Mouse (Mus musculus): ENCODE measurements around the gene Gm11146. TPM values are rescaled to one million over a fixed set of nuclear protein-coding genes. Genes with fewer than 3 reads are reported as not detected.

Gm11146 gene
- polyA plus RNA-seq (2015; fragmentation: Nextera tagmentation; extraction: Ambion mirVana): not detected in 2 replicates

GRCm38 (mm10) chr16:77601994-77602393 lies at the start of gene Gm11146:
TSS of gene Gm11146 (minus strand) at chr16:77602094.
- H3K9ac ChIP-seq: no peak within 1 kb of the TSS
- H3K4me3 ChIP-seq: no peak within 1 kb of the TSS
- ATAC-seq (ENCODE audit: insufficient number of reproducible peaks, low FRiP score, low TSS enrichment, low read depth): no peak
- H3K4me2 ChIP-seq: no peak within 1 kb of the TSS
- H3K27me3 ChIP-seq: no peaks in the 10 kb centered on the region
- WGBS: 84% methylated on average over 1 of the region's 1 CpGs
- no peak within 1 kb of the TSS for H3K27ac ChIP-seq
- no peaks in the 10 kb centered on the region for H3K4me1 ChIP-seq
- no peaks in the 10 kb centered on the region for H3K36me3 ChIP-seq
- no peaks in the 10 kb centered on the region for H3K9me3 ChIP-seq

GRCm38 (mm10) chr16:77650596-77650995 lies 48.7 kb upstream of the Gm11146 start:
- no peaks in the 10 kb centered on the region for H3K4me1 ChIP-seq
- no peaks in the 10 kb centered on the region for H3K27me3 ChIP-seq
- H3K4me3 ChIP-seq: no peak overlapping the region
- ATAC-seq (ENCODE audit: insufficient number of reproducible peaks, low FRiP score, low TSS enrichment, low read depth): no peak
- no peaks in the 10 kb centered on the region for H3K9me3 ChIP-seq
- H3K36me3 ChIP-seq: no peaks in the 10 kb centered on the region
- 65% methylated on average over 1 of the region's 1 CpGs for WGBS
- H3K4me2 ChIP-seq: no peak overlapping the region
- no peak overlapping the region for H3K27ac ChIP-seq
- no peak overlapping the region for H3K9ac ChIP-seq

GRCm38 (mm10) chr16:77649006-77649405 lies 47.1 kb upstream of the Gm11146 start:
- Histone ChIP-seq H3K27ac (no peak overlapping the region), H3K4me1 (0 out of 2 replicates have a peak, but pooled peaks cover 4% of the 10 kb centered on the region), H3K27me3 (no peaks in the 10 kb centered on the region), H3K36me3 (no peaks in the 10 kb centered on the region), H3K4me3 (no peak overlapping the region), H3K9me3 (no peaks in the 10 kb centered on the region), H3K9ac (no peak overlapping the region), H3K4me2 (no peak overlapping the region)
- ATAC-seq (ENCODE audit: insufficient number of reproducible peaks, low FRiP score, low TSS enrichment, low read depth): no peak
- WGBS: 68% methylated on average over 2 of the region's 2 CpGs

GRCm38 (mm10) chr16:77648181-77648580 lies 46.3 kb upstream of the Gm11146 start:
- no peak overlapping the region for H3K9ac ChIP-seq
- H3K27ac ChIP-seq: no peak overlapping the region
- H3K4me2 ChIP-seq: no peak overlapping the region
- H3K27me3 ChIP-seq: no peaks in the 10 kb centered on the region
- H3K36me3 ChIP-seq: no peaks in the 10 kb centered on the region
- H3K4me3 ChIP-seq: no peak overlapping the region
- H3K9me3 ChIP-seq: no peaks in the 10 kb centered on the region
- H3K4me1 ChIP-seq: peaks cover 4% of the 10 kb centered on the region; the same call in 1 of the 2 replicates
- ATAC-seq (ENCODE audit: insufficient number of reproducible peaks, low FRiP score, low TSS enrichment, low read depth): no peak
- 67% methylated on average over 2 of the region's 2 CpGs for WGBS

- no peak for ATAC-seq (ENCODE audit: insufficient number of reproducible peaks, low FRiP score, low TSS enrichment, low read depth)
- Histone ChIP-seq H3K9me3 (no peaks in the 10 kb centered on the region), H3K27ac (no peak overlapping the region), H3K4me2 (no peak overlapping the region), H3K4me1 (peaks cover 8% of the 10 kb centered on the region; the same call in 1 of the 2 replicates), H3K9ac (no peak overlapping the region), H3K36me3 (no peaks in the 10 kb centered on the region), H3K4me3 (no peak overlapping the region), H3K27me3 (no peaks in the 10 kb centered on the region)
- 86% methylated on average over 7 of the region's 7 CpGs for WGBS
These were observed 44.3 kb upstream of the Gm11146 start for GRCm38 (mm10) chr16:77646146-77646545.

GRCm38 (mm10) chr16:77644976-77645375 lies 43.1 kb upstream of the Gm11146 start:
- Histone ChIP-seq H3K36me3 (no peaks in the 10 kb centered on the region), H3K27me3 (no peaks in the 10 kb centered on the region), H3K27ac (no peak overlapping the region), H3K4me2 (no peak overlapping the region), H3K9me3 (no peaks in the 10 kb centered on the region), H3K4me1 (peaks cover 8% of the 10 kb centered on the region; the same call in 1 of the 2 replicates), H3K9ac (no peak overlapping the region), H3K4me3 (no peak overlapping the region)
- no peak for ATAC-seq (ENCODE audit: insufficient number of reproducible peaks, low FRiP score, low TSS enrichment, low read depth)
- WGBS: 40% methylated on average over 1 of the region's 1 CpGs

GRCm38 (mm10) chr16:77643871-77644720 lies 42.2 kb upstream of the Gm11146 start:
- peak overlapping the region; percentile 52 for H3K4me3 ChIP-seq
- ATAC-seq (ENCODE audit: insufficient number of reproducible peaks, low FRiP score, low TSS enrichment, low read depth): peak; percentile 82; the same call in 1 of the 2 replicates
- peak overlapping the region; percentile 65 for H3K27ac ChIP-seq
- whole genome bisulfite sequencing: 1% methylated on average over 31 of the region's 31 CpGs
- no peaks in the 10 kb centered on the region for H3K27me3 ChIP-seq
- H3K4me1 ChIP-seq: peaks cover 8% of the 10 kb centered on the region; the same call in 1 of the 2 replicates
- peak overlapping the region; percentile 43 for H3K9ac ChIP-seq
- H3K36me3 ChIP-seq: no peaks in the 10 kb centered on the region
- peak overlapping the region; percentile 76 for H3K4me2 ChIP-seq
- H3K9me3 ChIP-seq: no peaks in the 10 kb centered on the region

GRCm38 (mm10) chr16:77643036-77643870 lies 41.4 kb upstream of the Gm11146 start:
- 58% methylated on average over 14 of the region's 14 CpGs for WGBS
- Histone ChIP-seq H3K9me3 (no peaks in the 10 kb centered on the region), H3K9ac (no peak overlapping the region), H3K4me1 (peaks cover 8% of the 10 kb centered on the region; the same call in 1 of the 2 replicates), H3K36me3 (no peaks in the 10 kb centered on the region), H3K27me3 (no peaks in the 10 kb centered on the region), H3K4me3 (peak overlapping the region; percentile 52), H3K4me2 (peak overlapping the region; percentile 76), H3K27ac (peak overlapping the region; percentile 65)
- no peak for ATAC-seq (ENCODE audit: insufficient number of reproducible peaks, low FRiP score, low TSS enrichment, low read depth)

- 11% methylated on average over 6 of the region's 6 CpGs for WGBS
- H3K36me3 ChIP-seq: no peaks in the 10 kb centered on the region
- no peaks in the 10 kb centered on the region for H3K27me3 ChIP-seq
- no peak overlapping the region for H3K4me3 ChIP-seq
- no peak overlapping the region for H3K9ac ChIP-seq
- H3K27ac ChIP-seq: peak overlapping the region; percentile 71
- no peaks in the 10 kb centered on the region for H3K4me1 ChIP-seq
- H3K9me3 ChIP-seq: no peaks in the 10 kb centered on the region
- ATAC-seq (ENCODE audit: insufficient number of reproducible peaks, low FRiP score, low TSS enrichment, low read depth): peak; percentile 84; the same call in 1 of the 2 replicates
- peak overlapping the region; percentile 29; the same call in 1 of the 2 replicates for H3K4me2 ChIP-seq
These were observed 34.6 kb upstream of the Gm11146 start for GRCm38 (mm10) chr16:77636497-77636896.

- Histone ChIP-seq H3K27ac (no peak overlapping the region), H3K9ac (no peak overlapping the region), H3K27me3 (no peaks in the 10 kb centered on the region), H3K4me2 (no peak overlapping the region), H3K9me3 (no peaks in the 10 kb centered on the region), H3K4me3 (no peak overlapping the region), H3K36me3 (no peaks in the 10 kb centered on the region), H3K4me1 (no peaks in the 10 kb centered on the region)
- no peak for ATAC-seq (ENCODE audit: insufficient number of reproducible peaks, low FRiP score, low TSS enrichment, low read depth)
- 80% methylated on average over 6 of the region's 6 CpGs for WGBS
These were observed 30.5 kb upstream of the Gm11146 start for GRCm38 (mm10) chr16:77632315-77632881.

GRCm38 (mm10) chr16:77622681-77623080 lies 20.8 kb upstream of the Gm11146 start:
- no peaks in the 10 kb centered on the region for H3K27me3 ChIP-seq
- no peak overlapping the region for H3K4me3 ChIP-seq
- no peak overlapping the region for H3K9ac ChIP-seq
- no peaks in the 10 kb centered on the region for H3K36me3 ChIP-seq
- H3K4me1 ChIP-seq: no peaks in the 10 kb centered on the region
- ATAC-seq (ENCODE audit: insufficient number of reproducible peaks, low FRiP score, low TSS enrichment, low read depth): no peak
- no peak overlapping the region for H3K4me2 ChIP-seq
- WGBS: 19% methylated on average over 5 of the region's 5 CpGs
- no peaks in the 10 kb centered on the region for H3K9me3 ChIP-seq
- H3K27ac ChIP-seq: no peak overlapping the region
